ENCODE assay signal across 27 mouse cellular contexts in genomic region chr8:82265745-82266144, GRCm38 (mm10).
A peak's percentile ranks its signal among the peaks of the same experiment; 100 is the strongest.
DNase-seq lines count a peak whose midpoint lies in the region; ATAC-seq and TF ChIP-seq lines count a peak whose summit lies in the region.
"Had no signal": no experiment of that assay in that cellular context is flagged by ENCODE, and none has a peak within 500 bp of the region (broad histone marks: within the 10 kb centered on the region; RNA-seq: fewer than 3 reads in every experiment).

No protein-coding gene starts in this region.

- no peak overlapping the region for H3K4me3 ChIP-seq in midbrain, embryonic 13.5 days (replicated peaks)
- no peak overlapping the region for H3K4me3 ChIP-seq in midbrain, embryonic 10.5 days
- H3K4me3 ChIP-seq in ES-E14 (ENCODE audit: insufficient read depth in 1 of 2, low read depth in 1 of 2, low read length in 2 of 2, poor library complexity in 1 of 2, severe bottlenecking in 1 of 2), result no peak overlapping the region
- H3K4me3 ChIP-seq in midbrain, postnatal 0 days (ENCODE audit: low read depth, low read length), result no peak overlapping the region
- H3K4me3 ChIP-seq: embryonic facial prominence, embryonic 13.5 days; forebrain, embryonic 12.5 days; gastrocnemius, adult 2 months; heart, adult 2 months; heart, embryonic 13.5 days; limb, embryonic 13.5 days; lung, embryonic 15.5 days had no signal

- peak; percentile 50 for ATAC-seq in frontal cortex, adult (ENCODE audit: low TSS enrichment)
- peak; percentile 55; the same call in 1 of the 2 replicates for ATAC-seq in midbrain, embryonic 13.5 days
- ATAC-seq in midbrain, postnatal 0 days (ENCODE audit: low FRiP score), result 0 out of 2 replicates have a peak, but pooled peaks have one; percentile 54
- ATAC-seq: inflammation-experienced regulatory T-cells, adult 6 months had no signal

- no peaks in the 10 kb centered on the region for H3K36me3 ChIP-seq in midbrain, embryonic 13.5 days
- no peaks in the 10 kb centered on the region for H3K36me3 ChIP-seq in midbrain, embryonic 10.5 days
- H3K36me3 ChIP-seq in ES-E14 (ENCODE audit: control insufficient read depth, insufficient read depth, low read length, poor library complexity, severe bottlenecking), result no peaks in the 10 kb centered on the region
- no peaks in the 10 kb centered on the region for H3K36me3 ChIP-seq in midbrain, postnatal 0 days (ENCODE audit: insufficient read depth, low read length)
- H3K36me3 ChIP-seq: embryonic facial prominence, embryonic 13.5 days; forebrain, embryonic 12.5 days; heart, embryonic 13.5 days; limb, embryonic 13.5 days; lung, embryonic 15.5 days had no signal

- in situ Hi-C loops in ES-E14 (cut with MboI; ENCODE audit: low sequenced_read_pairs in 2 of 2, unreplicated experiment in 2 of 2), result no loop called here

- WGBS in midbrain, embryonic 13.5 days, result 67% methylated on average over 3 of the region's 3 CpGs
- WGBS in midbrain, embryonic 10.5 days, result 87% methylated on average over 3 of the region's 3 CpGs
- 58% methylated on average over 3 of the region's 3 CpGs for WGBS in midbrain, postnatal 0 days

- no peak for TF ChIP-seq CTCF in midbrain, postnatal 0 days (IDR thresholded peaks at IDR 0.05)

- H3K4me1 ChIP-seq in midbrain, embryonic 13.5 days (replicated peaks), result no peaks in the 10 kb centered on the region
- no peaks in the 10 kb centered on the region for H3K4me1 ChIP-seq in midbrain, embryonic 10.5 days
- H3K4me1 ChIP-seq in ES-E14 (ENCODE audit: control insufficient read depth in 2 of 2, insufficient read depth in 2 of 2, low read length in 2 of 2, poor library complexity in 1 of 2), result no peaks in the 10 kb centered on the region
- no peaks in the 10 kb centered on the region for H3K4me1 ChIP-seq in midbrain, postnatal 0 days (ENCODE audit: insufficient read depth, low read length)
- H3K4me1 ChIP-seq: embryonic facial prominence, embryonic 13.5 days; forebrain, embryonic 12.5 days; limb, embryonic 13.5 days; lung, embryonic 15.5 days had no signal

- DNase-seq in frontal cortex, adult 2 months (ENCODE audit: extremely low spot score in 1 of 2, low spot score in 1 of 2), result no peak
- no peak for DNase-seq in midbrain, embryonic 10.5 days (ENCODE audit: low spot score)
- DNase-seq in ES-E14 (ENCODE audit: low read depth, low spot score), result no peak
- DNase-seq in midbrain, postnatal 0 days (ENCODE audit: low spot score), result no peak
- no peak for DNase-seq in left cerebral cortex, postnatal 25 days (ENCODE audit: low spot score in 2 of 2)
- DNase-seq: adrenal gland, postnatal 25 days; cerebellum, adult 18-20 months; cerebellum, postnatal 10 days; gastrocnemius, adult 2 months; gastrocnemius, postnatal 36 days; heart, adult 2 months; heart, postnatal 10 days; kidney, adult 11 months; kidney, postnatal 14 days; right cerebral cortex, postnatal 4 days; thymus, adult 18-20 months; thymus, postnatal 25 days had no signal

- no peaks in the 10 kb centered on the region for H3K27me3 ChIP-seq in midbrain, embryonic 13.5 days
- no peaks in the 10 kb centered on the region for H3K27me3 ChIP-seq in midbrain, embryonic 10.5 days (ENCODE audit: low read depth, poor library complexity, severe bottlenecking)
- H3K27me3 ChIP-seq in midbrain, postnatal 0 days (ENCODE audit: insufficient read depth, low read length), result no peaks in the 10 kb centered on the region
- H3K27me3 ChIP-seq: embryonic facial prominence, embryonic 13.5 days; forebrain, embryonic 12.5 days; heart, embryonic 13.5 days; limb, embryonic 13.5 days; lung, embryonic 15.5 days had no signal

- intact Hi-C loops in left cerebral cortex, postnatal 25 days (cut with DNase I), result no loop called here

- H3K27ac ChIP-seq in midbrain, embryonic 13.5 days, result no peak overlapping the region
- H3K27ac ChIP-seq in midbrain, embryonic 10.5 days (replicated peaks), result no peak overlapping the region
- no peak overlapping the region for H3K27ac ChIP-seq in ES-E14 (ENCODE audit: insufficient read depth, low read depth, low read length, poor library complexity, severe bottlenecking)
- no peak overlapping the region for H3K27ac ChIP-seq in midbrain, postnatal 0 days (ENCODE audit: low read depth, low read length)
- H3K27ac ChIP-seq: embryonic facial prominence, embryonic 13.5 days; forebrain, embryonic 12.5 days; gastrocnemius, adult 2 months; heart, adult 2 months; heart, embryonic 13.5 days; limb, embryonic 13.5 days; lung, embryonic 15.5 days; stomach, postnatal 0 days had no signal

- no peak overlapping the region for H3K9ac ChIP-seq in midbrain, embryonic 13.5 days (replicated peaks)
- no peak overlapping the region for H3K9ac ChIP-seq in ES-E14 (ENCODE audit: insufficient read depth, low read depth, low read length, poor library complexity, severe bottlenecking)
- H3K9ac ChIP-seq in midbrain, postnatal 0 days (replicated peaks; ENCODE audit: low read length, poor library complexity, severe bottlenecking), result no peak overlapping the region
- H3K9ac ChIP-seq: embryonic facial prominence, embryonic 13.5 days; forebrain, embryonic 12.5 days; heart, embryonic 13.5 days; limb, embryonic 13.5 days; lung, embryonic 15.5 days had no signal

- no peak overlapping the region for H3K4me2 ChIP-seq in midbrain, embryonic 13.5 days (replicated peaks)
- H3K4me2 ChIP-seq in midbrain, postnatal 0 days (ENCODE audit: low read depth, low read length, poor library complexity, severe bottlenecking), result no peak overlapping the region
- H3K4me2 ChIP-seq: embryonic facial prominence, embryonic 13.5 days; forebrain, embryonic 12.5 days; heart, embryonic 13.5 days; limb, embryonic 13.5 days; liver, embryonic 11.5 days; lung, embryonic 15.5 days had no signal

- no peaks in the 10 kb centered on the region for H3K9me3 ChIP-seq in midbrain, embryonic 13.5 days
- H3K9me3 ChIP-seq in midbrain, embryonic 10.5 days (replicated peaks), result no peaks in the 10 kb centered on the region
- no peaks in the 10 kb centered on the region for H3K9me3 ChIP-seq in ES-E14 (ENCODE audit: control insufficient read depth, insufficient read depth, low read depth, low read length)
- H3K9me3 ChIP-seq in midbrain, postnatal 0 days (ENCODE audit: low read length), result no peaks in the 10 kb centered on the region
- H3K9me3 ChIP-seq: embryonic facial prominence, embryonic 13.5 days; forebrain, embryonic 12.5 days; heart, embryonic 13.5 days; limb, embryonic 13.5 days; lung, embryonic 15.5 days had no signal

TF ChIP-seq in ES-E14, 5 proteins besides CTCF, POLR2A, EP300 and RAD21:
- no peak for TF ChIP-seq ZC3H11A (IDR thresholded peaks at IDR 0.05; ENCODE audit: borderline replicate concordance, low read depth, low read length)
- peak; percentile 57; the same call in 1 of the 2 replicates for TF ChIP-seq MAFK (IDR thresholded peaks at IDR 0.05; ENCODE audit: insufficient read depth, low read depth, low read length)
